Mouse (Mus musculus) heart, embryonic 11.5 days (tissue): ENCODE results near the gene Tmem50a. TPM values are rescaled to one million over a fixed set of nuclear protein-coding genes. Genes with fewer than 3 reads are reported as not detected.

Source experiments
- polyA plus RNA-seq: library from polyadenylated mRNA; unstranded; fragments of >200 nt; fragmentation: Nextera tagmentation; extraction: Ambion mirVana; gene quantifications from 2 replicates; pipeline ENCODE4 v1.2.1, GENCODE M21; 2014

The Tmem50a gene
- polyA plus RNA-seq, 1 experiment from 2014 or later = 150 TPM

Other genes starting within 250 kb of the Tmem50a start
- gene Man1c1, start 210.7 kb downstream of the Tmem50a start, polyA plus RNA-seq = 8.6 and 9.3 TPM in 2 replicates
- 11.4 and 13.5 TPM in 2 replicates for gene Ldlrap1, start 147.0 kb downstream of the Tmem50a start, polyA plus RNA-seq
- gene Maco1, start 61.7 kb downstream of the Tmem50a start, polyA plus RNA-seq = 20.7 and 22.6 TPM in 2 replicates
- 54.0 and 68.6 TPM in 2 replicates for gene Rhd, start 50.5 kb downstream of the Tmem50a start, polyA plus RNA-seq
- 331 and 353 TPM in 2 replicates for gene Rsrp1, start 8.6 kb upstream of the Tmem50a start, polyA plus RNA-seq
- gene Syf2, start 15.9 kb upstream of the Tmem50a start, polyA plus RNA-seq = 59.5 and 61.5 TPM in 2 replicates
- 0.06 TPM in 1 of 2 replicates, not detected in the other for gene Runx3, start 205.6 kb upstream of the Tmem50a start, polyA plus RNA-seq